Mouse (Mus musculus) lung, adult 2 months (tissue): ENCODE data around the gene Gnai1. TPM values are rescaled to one million over a fixed set of nuclear protein-coding genes. Genes with fewer than 3 reads are reported as not detected.
"Not testable (repeated sequence)": the region's sequence is repeated elsewhere in the genome, so short reads cannot be mapped to it uniquely, and the experiment has no call there.

Experiments
- DNase-seq: peaks from one replicate; pipeline ENCODE4 v3.0.0; 2022
- H3K4me1 ChIP-seq: fragments of 200-500 bp; 2 replicates; pipeline ENCODE4 v1.6.1; 2011; ENCODE audit warnings: low read length; ENCODE audit not compliant: control insufficient read depth, insufficient read depth
- H3K4me3 ChIP-seq: fragments of 200-500 bp; replicated peaks from 2 replicates; pipeline ENCODE3; 2011; ENCODE audit warnings: low read depth, mild to moderate bottlenecking, control low read depth, low read length; ENCODE audit errors: extremely low read depth
- CTCF ChIP-seq: fragments of 200-500 bp; IDR thresholded peaks from 2 replicates; pipeline ENCODE4 v1.5.1; 2011; ENCODE audit warnings: mild to moderate bottlenecking, low read length, control low read depth; ENCODE audit not compliant: insufficient read depth
- POLR2A ChIP-seq: fragments of 200-500 bp; IDR thresholded peaks from 2 replicates; pipeline ENCODE4 v1.6.1; 2011; ENCODE audit warnings: low read depth, mild to moderate bottlenecking, control low read depth, low read length, borderline replicate concordance; ENCODE audit errors: extremely low read depth
- WGBS: fragments of 180-500 bp; shearing (Covaris S2); methylation state at CpG from one replicate; pipeline ENCODE4 v1.1.7; 2018; 5-methylcytosine and 5-hydroxymethylcytosine counted together
- polyA plus RNA-seq: library from polyadenylated mRNA; depleted of rRNA; stranded (reverse); fragments of >200 nt; gene quantifications from 2 replicates; pipeline ENCODE4 v1.2.3, GENCODE M21; 2012

Gnai1 gene
- polyA plus RNA-seq, 1 experiment = 8.3 TPM

GRCm38 (mm10) chr5:18342765-18343454 is 17.2 kb downstream of the Gnai1 start:
- WGBS = 60% methylated on average over 4 of the region's 4 CpGs
- no peak for TF ChIP-seq CTCF
- TF ChIP-seq POLR2A = no peak
- no peak for DNase-seq
- Histone ChIP-seq H3K4me3 (no peak overlapping the region), H3K4me1 (no peaks in the 10 kb centered on the region; the same call in none of the 2 replicates)

- not testable (repeated sequence) for H3K4me1 ChIP-seq, DNase-seq, H3K4me3 ChIP-seq
- WGBS = 88% methylated on average over 1 of the region's 1 CpGs
Observed at GRCm38 (mm10) chr5:18341876-18342275, 18.3 kb downstream of the Gnai1 start.

- H3K4me3 ChIP-seq = no peak overlapping the region
- H3K4me1 ChIP-seq = 0 out of 2 replicates have a peak, but pooled peaks cover 4% of the 10 kb centered on the region
- TF ChIP-seq CTCF = no peak
- no peak for TF ChIP-seq POLR2A
- no peak for DNase-seq
- 56% methylated on average over 5 of the region's 5 CpGs for WGBS
Observed at GRCm38 (mm10) chr5:18332256-18332655, 27.9 kb downstream of the Gnai1 start.

GRCm38 (mm10) chr5:18330726-18331125 is 29.4 kb downstream of the Gnai1 start:
- H3K4me3 ChIP-seq = no peak overlapping the region
- 48% methylated on average over 8 of the region's 8 CpGs for WGBS
- DNase-seq = no peak
- H3K4me1 ChIP-seq = 0 out of 2 replicates have a peak, but pooled peaks cover 4% of the 10 kb centered on the region
- TF ChIP-seq CTCF (no peak), POLR2A (no peak)

GRCm38 (mm10) chr5:18326159-18326558 is 34.0 kb downstream of the Gnai1 start:
- TF ChIP-seq POLR2A (no peak), CTCF (no peak)
- H3K4me3 ChIP-seq = no peak overlapping the region
- WGBS = 67% methylated on average over 6 of the region's 6 CpGs
- DNase-seq = no peak
- H3K4me1 ChIP-seq = peaks cover 4% of the 10 kb centered on the region

- TF ChIP-seq POLR2A (no peak), CTCF (no peak)
Observed at GRCm38 (mm10) chr5:18323534-18323933, 36.6 kb downstream of the Gnai1 start.

GRCm38 (mm10) chr5:18321661-18322060 is 38.5 kb downstream of the Gnai1 start:
- Histone ChIP-seq H3K4me1 (no peaks in the 10 kb centered on the region; the same call in none of the 2 replicates), H3K4me3 (no peak overlapping the region)
- TF ChIP-seq POLR2A = no peak
- TF ChIP-seq CTCF = no peak
- 76% methylated on average over 3 of the region's 3 CpGs for WGBS
- no peak for DNase-seq

More at GRCm38 (mm10) chr5:18323534-18323933, 36.6 kb downstream of the Gnai1 start:
- Histone ChIP-seq H3K4me1 (no peaks in the 10 kb centered on the region; the same call in none of the 2 replicates), H3K4me3 (no peak overlapping the region)
- DNase-seq = no peak
- 91% methylated on average over 9 of the region's 9 CpGs for whole genome bisulfite sequencing

GRCm38 (mm10) chr5:18318846-18319245 is 41.3 kb downstream of the Gnai1 start:
- TF ChIP-seq CTCF = no peak
- TF ChIP-seq POLR2A = no peak
- H3K4me3 ChIP-seq = no peak overlapping the region
- DNase-seq = no peak
- no peaks in the 10 kb centered on the region; the same call in none of the 2 replicates for H3K4me1 ChIP-seq
- 78% methylated on average over 4 of the region's 4 CpGs for WGBS

- H3K4me3 ChIP-seq = no peak overlapping the region
- WGBS = 0% methylated on average over 1 of the region's 1 CpGs
- TF ChIP-seq CTCF (no peak), POLR2A (no peak)
- no peaks in the 10 kb centered on the region for H3K4me1 ChIP-seq
- DNase-seq = no peak
Observed at GRCm38 (mm10) chr5:18307229-18307804, 52.8 kb downstream of the Gnai1 start.

GRCm38 (mm10) chr5:18296584-18296983 is 63.6 kb downstream of the Gnai1 start:
- no peak for DNase-seq
- TF ChIP-seq CTCF (no peak), POLR2A (no peak)
- no peak overlapping the region for H3K4me3 ChIP-seq
- H3K4me1 ChIP-seq = no peaks in the 10 kb centered on the region
- 63% methylated on average over 2 of the region's 2 CpGs for WGBS
